In genomic region chr9:24247557-24247956, GRCm38 (mm10) we compare ENCODE assay signal across 29 mouse cellular contexts.
DNase-seq lines count a peak whose midpoint lies in the region; ATAC-seq and TF ChIP-seq lines count a peak whose summit lies in the region.
"Had no signal": no experiment of that assay in that cellular context is flagged by ENCODE, and none has a peak within 500 bp of the region (broad histone marks: within the 10 kb centered on the region; RNA-seq: fewer than 3 reads in every experiment).

No protein-coding gene starts in this region.

- peak overlapping the region; percentile 10; the same call in 1 of the 2 replicates for H3K27ac ChIP-seq in hindbrain, embryonic 13.5 days
- no peak overlapping the region for H3K27ac ChIP-seq in hindbrain, embryonic 10.5 days
- peak overlapping the region; percentile 42; the same call in 1 of the 2 replicates for H3K27ac ChIP-seq in hindbrain, embryonic 15.5 days (replicated peaks)
- H3K27ac ChIP-seq in hindbrain, postnatal 0 days: no peak overlapping the region
- H3K27ac ChIP-seq in neural tube, embryonic 13.5 days (replicated peaks): no peak overlapping the region
- H3K27ac ChIP-seq: embryonic facial prominence, embryonic 13.5 days; embryonic facial prominence, embryonic 15.5 days; forebrain, embryonic 10.5 days; forebrain, embryonic 12.5 days had no signal

- peak; percentile 45 for DNase-seq in heart, adult 11 months
- DNase-seq in heart, postnatal 14 days: no peak
- no peak for DNase-seq in hindbrain, embryonic 10.5 days (ENCODE audit: low spot score)
- DNase-seq in hindbrain, postnatal 0 days (ENCODE audit: low spot score): no peak
- no peak for DNase-seq in cerebellum, adult 18-20 months
- DNase-seq: adrenal gland, adult 8-10 months; adrenal gland, postnatal 14 days; adrenal gland, postnatal 36 days; B cell, adult 2 months; cerebellum, adult 11-12 months; cerebellum, adult 8-10 months; cerebellum, adult 9-11 months; cerebellum, postnatal 14 days; cerebellum, postnatal 36 days; embryo, embryonic 11 days had no signal

- intact Hi-C loops in heart, postnatal 14 days (cut with DNase I): no loop called here

- H3K4me3 ChIP-seq in hindbrain, embryonic 13.5 days: no peak overlapping the region
- H3K4me3 ChIP-seq in hindbrain, embryonic 10.5 days: no peak overlapping the region
- no peak overlapping the region for H3K4me3 ChIP-seq in hindbrain, embryonic 15.5 days
- H3K4me3 ChIP-seq in hindbrain, postnatal 0 days (ENCODE audit: low read length): no peak overlapping the region
- no peak overlapping the region for H3K4me3 ChIP-seq in neural tube, embryonic 13.5 days
- H3K4me3 ChIP-seq: embryonic facial prominence, embryonic 13.5 days; embryonic facial prominence, embryonic 15.5 days; erythroblast, embryonic 14.5 days; forebrain, embryonic 10.5 days; forebrain, embryonic 12.5 days had no signal

- H3K9me3 ChIP-seq in hindbrain, embryonic 13.5 days: no peaks in the 10 kb centered on the region
- no peaks in the 10 kb centered on the region for H3K9me3 ChIP-seq in hindbrain, embryonic 10.5 days
- H3K9me3 ChIP-seq in hindbrain, embryonic 15.5 days: no peaks in the 10 kb centered on the region
- no peaks in the 10 kb centered on the region for H3K9me3 ChIP-seq in hindbrain, postnatal 0 days (ENCODE audit: low read length)
- no peaks in the 10 kb centered on the region for H3K9me3 ChIP-seq in neural tube, embryonic 13.5 days
- H3K9me3 ChIP-seq: embryonic facial prominence, embryonic 13.5 days; embryonic facial prominence, embryonic 15.5 days; forebrain, embryonic 10.5 days; forebrain, embryonic 12.5 days; G1E had no signal

- no peaks in the 10 kb centered on the region for H3K36me3 ChIP-seq in hindbrain, embryonic 13.5 days
- H3K36me3 ChIP-seq in hindbrain, embryonic 10.5 days: no peaks in the 10 kb centered on the region
- no peaks in the 10 kb centered on the region for H3K36me3 ChIP-seq in hindbrain, embryonic 15.5 days
- H3K36me3 ChIP-seq in hindbrain, postnatal 0 days (ENCODE audit: insufficient read depth, low read length): no peaks in the 10 kb centered on the region
- no peaks in the 10 kb centered on the region for H3K36me3 ChIP-seq in neural tube, embryonic 13.5 days
- H3K36me3 ChIP-seq: embryonic facial prominence, embryonic 13.5 days; embryonic facial prominence, embryonic 15.5 days; forebrain, embryonic 10.5 days; forebrain, embryonic 12.5 days; G1E had no signal

- TF ChIP-seq CTCF in hindbrain, postnatal 0 days (IDR thresholded peaks at IDR 0.05; ENCODE audit: low read depth): no peak

- no peaks in the 10 kb centered on the region for H3K4me1 ChIP-seq in hindbrain, embryonic 13.5 days (replicated peaks)
- no peaks in the 10 kb centered on the region for H3K4me1 ChIP-seq in hindbrain, embryonic 10.5 days (replicated peaks)
- no peaks in the 10 kb centered on the region for H3K4me1 ChIP-seq in hindbrain, embryonic 15.5 days (replicated peaks)
- no peaks in the 10 kb centered on the region for H3K4me1 ChIP-seq in hindbrain, postnatal 0 days (ENCODE audit: insufficient read depth, low read length)
- no peaks in the 10 kb centered on the region for H3K4me1 ChIP-seq in neural tube, embryonic 13.5 days (replicated peaks)
- H3K4me1 ChIP-seq: embryonic facial prominence, embryonic 13.5 days; embryonic facial prominence, embryonic 15.5 days; forebrain, embryonic 10.5 days; forebrain, embryonic 12.5 days had no signal

- H3K9ac ChIP-seq in hindbrain, embryonic 13.5 days: no peak overlapping the region
- H3K9ac ChIP-seq in hindbrain, embryonic 15.5 days: no peak overlapping the region
- H3K9ac ChIP-seq in hindbrain, postnatal 0 days (replicated peaks; ENCODE audit: low read length): no peak overlapping the region
- no peak overlapping the region for H3K9ac ChIP-seq in neural tube, embryonic 13.5 days
- H3K9ac ChIP-seq: embryonic facial prominence, embryonic 13.5 days; embryonic facial prominence, embryonic 15.5 days; forebrain, embryonic 12.5 days had no signal

- no peak for ATAC-seq in hindbrain, embryonic 13.5 days (ENCODE audit: low FRiP score)
- ATAC-seq in hindbrain, embryonic 15.5 days (ENCODE audit: low FRiP score, low read depth): no peak
- ATAC-seq in hindbrain, postnatal 0 days: no peak
- peak; percentile 59; the same call in 1 of the 2 replicates for ATAC-seq in neural tube, embryonic 13.5 days (ENCODE audit: low read depth)
- ATAC-seq: activated CD4-positive, CD25-positive, alpha-beta regulatory T cell, adult 4 months; CD4-positive, CD25-positive, alpha-beta regulatory T cell, adult 4 months; forebrain, embryonic 14.5 days; Patski had no signal

- H3K27me3 ChIP-seq in hindbrain, embryonic 13.5 days: no peaks in the 10 kb centered on the region
- H3K27me3 ChIP-seq in hindbrain, embryonic 10.5 days (ENCODE audit: insufficient read depth, poor library complexity, severe bottlenecking): no peaks in the 10 kb centered on the region
- no peaks in the 10 kb centered on the region for H3K27me3 ChIP-seq in hindbrain, embryonic 15.5 days
- no peaks in the 10 kb centered on the region for H3K27me3 ChIP-seq in hindbrain, postnatal 0 days (ENCODE audit: insufficient read depth, low read length)
- no peaks in the 10 kb centered on the region for H3K27me3 ChIP-seq in neural tube, embryonic 13.5 days
- H3K27me3 ChIP-seq: CH12.LX; embryonic facial prominence, embryonic 13.5 days; embryonic facial prominence, embryonic 15.5 days; forebrain, embryonic 12.5 days had no signal

- no peak overlapping the region for H3K4me2 ChIP-seq in hindbrain, embryonic 13.5 days
- no peak overlapping the region for H3K4me2 ChIP-seq in hindbrain, embryonic 15.5 days
- no peak overlapping the region for H3K4me2 ChIP-seq in hindbrain, postnatal 0 days (ENCODE audit: low read depth, low read length)
- no peak overlapping the region for H3K4me2 ChIP-seq in neural tube, embryonic 13.5 days
- H3K4me2 ChIP-seq: embryonic facial prominence, embryonic 13.5 days; embryonic facial prominence, embryonic 15.5 days; forebrain, embryonic 12.5 days had no signal

Comparison
In these comparisons a context has a peak if more than half of its experiments do, and no peak if none do; other contexts are left out.
1. H3K27ac ChIP-seq: peak in hindbrain, embryonic 13.5 days (single experiment) and hindbrain, embryonic 15.5 days (single experiment); none in hindbrain, embryonic 10.5 days (single experiment), hindbrain, postnatal 0 days (single experiment) and neural tube, embryonic 13.5 days (single experiment).